Mouse (Mus musculus) embryonic facial prominence, embryonic 10.5 days (tissue): Measurements from ENCODE around the gene Birc2. TPM values are rescaled to one million over a fixed set of nuclear protein-coding genes. Genes with fewer than 3 reads are reported as not detected.

ENCODE experiments used
- DNase-seq: peaks from one replicate; pipeline ENCODE4 v3.0.0-alpha.2; 2017; ENCODE audit warnings: low spot score
- H3K27ac ChIP-seq: fragments of 300-500 bp; sonication (generic); replicated peaks from 2 replicates; pipeline ENCODE4 v1.5.1; 2016; ENCODE audit warnings: mild to moderate bottlenecking
- H3K27me3 ChIP-seq: fragments of 300-500 bp; sonication (generic); replicated peaks from 2 replicates; pipeline ENCODE4 v1.6.1; 2016; ENCODE audit warnings: low read depth, mild to moderate bottlenecking; ENCODE audit not compliant: poor library complexity, severe bottlenecking
- H3K36me3 ChIP-seq: fragments of 300-500 bp; sonication (generic); replicated peaks from 2 replicates; pipeline ENCODE4 v1.6.1; 2016; ENCODE audit warnings: mild to moderate bottlenecking, moderate library complexity
- H3K4me1 ChIP-seq: fragments of 300-500 bp; sonication (generic); 2 replicates; pipeline ENCODE4 v1.6.1; 2016
- H3K4me3 ChIP-seq: fragments of 300-500 bp; sonication (generic); 2 replicates; pipeline ENCODE4 v1.5.1; 2016; ENCODE audit warnings: mild to moderate bottlenecking, moderate library complexity
- H3K9me3 ChIP-seq: fragments of 300-500 bp; sonication (generic); 2 replicates; pipeline ENCODE4 v1.6.1; 2016; ENCODE audit warnings: mild to moderate bottlenecking
- WGBS: fragments of 180-500 bp; shearing (Covaris S2); methylation state at CpG from one replicate; pipeline ENCODE4 v1.1.7; 2016; 5-methylcytosine and 5-hydroxymethylcytosine counted together
- polyA plus RNA-seq: library from polyadenylated mRNA; unstranded; fragments of >200 nt; fragmentation: Nextera tagmentation; extraction: Ambion mirVana; gene quantifications from 2 replicates; pipeline ENCODE4 v1.2.1, GENCODE M21; 2016

Gene Birc2
- 30.3 and 35.9 TPM in 2 replicates for polyA plus RNA-seq

DNA sequence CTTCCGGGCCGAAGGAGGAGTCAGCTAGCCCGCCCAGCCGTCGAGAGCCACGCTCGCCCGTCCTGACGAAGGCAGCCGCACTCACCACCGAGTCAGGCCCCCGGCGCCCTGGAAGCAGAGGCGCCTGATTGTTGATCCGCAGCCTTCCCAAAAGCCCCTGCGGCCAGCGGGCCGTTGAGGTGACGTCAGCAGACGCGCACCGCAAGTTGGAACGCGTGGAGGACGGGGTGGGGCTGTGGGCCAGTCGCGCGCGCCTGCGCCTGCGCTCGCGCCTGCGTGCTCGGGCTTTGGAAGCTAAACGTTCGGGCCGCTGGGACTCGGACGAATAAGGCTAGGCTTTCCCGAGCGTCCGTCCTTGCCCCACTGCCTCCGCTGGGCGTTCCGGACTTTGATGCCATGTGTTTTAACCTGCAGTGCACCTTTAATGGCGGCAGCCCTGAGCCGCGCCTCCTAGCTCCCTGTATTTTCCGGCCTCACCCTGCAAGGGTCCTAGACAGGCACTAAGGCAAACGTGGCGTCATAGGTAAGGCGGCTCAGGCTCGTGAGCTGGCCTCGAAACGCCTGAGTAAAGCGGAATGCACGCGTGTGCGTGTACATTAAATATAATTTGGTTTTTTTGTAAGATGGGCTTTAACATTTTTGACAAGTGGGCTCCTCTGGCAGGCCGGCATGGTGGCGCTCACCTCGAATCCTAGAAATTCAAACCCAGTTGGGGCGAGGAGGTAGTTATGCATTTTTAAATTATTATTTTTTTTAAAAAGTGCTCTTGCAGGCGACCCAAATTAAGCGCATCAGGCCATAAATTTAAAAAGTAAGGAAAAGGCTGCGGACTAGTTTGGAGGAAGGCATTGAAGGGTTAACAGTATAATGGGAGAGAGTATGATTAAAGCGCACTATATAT is at the start of gene Birc2:
Birc2 (minus strand) TSS at position 160 of the 901 bp plus-strand sequence.
- Histone ChIP-seq H3K9me3 (no peaks in the 10 kb centered on the region), H3K4me1 (peaks cover 20% of the 10 kb centered on the region), H3K36me3 (peaks cover 25% of the 10 kb centered on the region), H3K27ac (peak within 1 kb of the TSS; percentile 95), H3K27me3 (no peaks in the 10 kb centered on the region), H3K4me3 (peak within 1 kb of the TSS; percentile 73)
- peak; percentile 98 for DNase-seq
- under 1% methylated on average over 68 of the region's 68 CpGs for WGBS

DNA sequence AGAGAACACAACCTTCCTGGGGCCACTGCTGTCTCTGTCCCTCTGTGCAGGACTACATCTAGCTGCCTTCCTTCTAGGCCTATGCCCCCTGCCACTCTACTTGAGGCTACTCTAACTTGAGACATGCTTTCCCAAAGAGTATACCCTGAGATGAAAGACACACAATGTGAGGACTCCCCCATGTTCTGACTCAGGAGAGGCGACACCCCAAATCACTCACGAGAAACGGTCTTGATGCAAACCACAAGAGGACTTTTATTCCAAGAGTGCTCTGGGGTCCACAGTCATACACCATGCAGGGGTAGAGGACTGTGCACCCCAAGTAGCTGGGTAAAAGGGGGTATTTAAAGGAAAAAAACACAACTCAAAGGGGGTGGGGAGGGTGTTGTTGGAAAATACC is 47.5 kb upstream of the Birc2 start:
- H3K27me3 ChIP-seq = no peaks in the 10 kb centered on the region
- no peak overlapping the region for H3K4me3 ChIP-seq
- DNase-seq = no peak
- WGBS = 93% methylated on average over 3 of the region's 3 CpGs
- H3K4me1 ChIP-seq = no peaks in the 10 kb centered on the region
- H3K27ac ChIP-seq = no peak overlapping the region
- H3K36me3 ChIP-seq = no peaks in the 10 kb centered on the region
- H3K9me3 ChIP-seq = peaks cover 13% of the 10 kb centered on the region

DNA sequence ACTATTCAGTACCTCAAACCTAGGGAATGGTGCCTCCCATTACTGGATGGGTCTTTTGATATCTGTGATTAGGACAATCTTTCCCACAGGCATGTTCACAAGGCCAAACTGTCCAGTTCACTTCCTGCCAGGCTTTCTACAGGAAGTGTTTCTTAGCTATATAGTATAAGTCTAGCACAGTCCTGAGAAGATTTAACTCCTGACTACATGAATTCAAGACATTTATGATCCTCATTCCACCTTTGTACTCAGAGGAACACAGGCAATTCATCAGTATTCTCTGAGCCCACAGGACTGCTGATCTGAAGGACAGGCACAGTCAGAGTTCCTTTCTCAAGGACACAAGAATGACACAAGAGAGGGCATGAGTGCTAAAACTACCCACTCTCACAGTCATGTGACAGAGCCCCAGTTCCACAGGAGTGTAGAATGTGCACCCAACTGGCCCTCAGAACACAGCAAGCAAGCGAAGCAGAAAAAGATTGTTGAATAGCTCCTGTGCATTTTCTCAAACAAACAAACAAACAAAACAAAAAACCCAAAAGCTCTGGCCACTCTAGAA is 45.5 kb upstream of the Birc2 start:
- Histone ChIP-seq H3K4me3 (no peak overlapping the region), H3K36me3 (no peaks in the 10 kb centered on the region), H3K27ac (no peak overlapping the region), H3K27me3 (no peaks in the 10 kb centered on the region), H3K4me1 (no peaks in the 10 kb centered on the region), H3K9me3 (peaks cover 13% of the 10 kb centered on the region)
- 89% methylated on average over 1 of the region's 1 CpGs for WGBS
- DNase-seq = no peak

DNA sequence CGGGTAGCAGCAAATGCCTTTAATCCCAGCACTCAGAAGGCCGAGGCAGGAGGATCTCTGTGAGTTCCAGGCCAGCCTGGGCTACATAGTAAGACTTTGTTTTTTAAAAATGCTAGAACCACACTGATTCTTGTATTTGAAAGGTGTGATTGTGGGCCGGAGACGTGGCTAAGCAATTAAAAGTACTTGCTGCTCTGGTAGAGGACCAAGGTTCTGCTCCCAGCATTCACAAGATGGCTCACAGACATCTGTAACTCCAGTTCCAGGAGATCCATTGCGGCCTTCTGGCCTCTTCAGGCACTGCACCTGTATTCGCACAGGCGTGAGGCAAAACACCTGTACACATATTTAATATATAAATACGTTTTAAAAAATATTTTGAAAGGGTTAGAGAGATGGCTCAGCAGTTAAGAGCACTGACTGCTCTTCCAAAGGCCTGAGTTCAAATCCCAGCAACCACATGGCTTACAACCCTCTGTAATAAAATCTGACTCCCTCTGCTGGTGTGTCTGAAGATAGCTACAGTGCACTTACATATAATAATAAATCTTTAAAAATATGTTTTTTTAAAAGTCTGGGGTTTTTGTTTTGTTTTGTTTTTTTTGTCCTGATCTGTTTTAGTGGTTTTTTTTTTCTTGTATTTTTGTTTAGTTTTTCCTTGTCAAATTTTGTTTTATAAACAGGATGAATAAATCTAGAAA is 36.8 kb upstream of the Birc2 start:
- peak overlapping the region; percentile 68; the same call in 1 of the 2 replicates for H3K4me3 ChIP-seq
- no peaks in the 10 kb centered on the region for H3K27me3 ChIP-seq
- 88% methylated on average over 8 of the region's 8 CpGs for WGBS
- peak; percentile 12 for DNase-seq
- H3K4me1 ChIP-seq = peaks cover 19% of the 10 kb centered on the region
- H3K9me3 ChIP-seq = no peaks in the 10 kb centered on the region
- H3K27ac ChIP-seq = peak overlapping the region; percentile 92; the same call in 1 of the 2 replicates
- no peaks in the 10 kb centered on the region for H3K36me3 ChIP-seq

DNA sequence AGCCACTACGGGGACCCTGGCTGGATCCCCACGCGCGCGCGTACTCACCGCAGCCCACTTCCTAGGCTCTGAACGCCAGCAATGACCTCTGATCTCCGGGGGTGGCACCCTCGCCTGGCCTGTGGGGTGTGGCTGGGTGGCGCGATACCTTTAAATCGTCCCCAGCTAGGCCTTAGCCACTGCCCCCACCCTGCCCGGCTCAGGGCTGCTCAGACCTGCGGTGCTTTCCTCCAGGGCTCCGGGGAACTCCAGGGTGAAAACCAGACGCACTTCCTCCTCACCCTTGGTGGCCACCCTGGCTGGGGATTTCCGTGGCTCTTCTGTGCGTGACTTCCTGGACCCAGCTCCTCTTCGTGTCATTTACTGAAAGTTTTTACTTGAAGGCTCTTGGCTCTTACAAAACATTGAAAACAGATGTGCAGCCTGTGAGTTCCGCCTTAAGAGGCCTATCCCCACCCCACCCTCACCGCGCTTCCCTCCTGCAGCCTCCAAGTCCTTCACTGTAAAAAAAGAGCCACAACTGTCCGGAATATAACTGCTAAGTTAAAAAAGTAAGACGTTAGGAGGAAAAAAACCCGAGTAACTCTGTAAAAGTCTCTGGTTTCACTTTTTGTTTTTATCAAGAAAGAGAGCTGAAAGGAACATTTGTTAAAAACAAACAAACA is 36.0 kb upstream of the Birc2 start, which contains the start of gene Birc3:
Birc3 (minus strand) TSS at position 412 of the 665 bp plus-strand sequence.
- peaks cover 19% of the 10 kb centered on the region for H3K4me1 ChIP-seq

DNA sequence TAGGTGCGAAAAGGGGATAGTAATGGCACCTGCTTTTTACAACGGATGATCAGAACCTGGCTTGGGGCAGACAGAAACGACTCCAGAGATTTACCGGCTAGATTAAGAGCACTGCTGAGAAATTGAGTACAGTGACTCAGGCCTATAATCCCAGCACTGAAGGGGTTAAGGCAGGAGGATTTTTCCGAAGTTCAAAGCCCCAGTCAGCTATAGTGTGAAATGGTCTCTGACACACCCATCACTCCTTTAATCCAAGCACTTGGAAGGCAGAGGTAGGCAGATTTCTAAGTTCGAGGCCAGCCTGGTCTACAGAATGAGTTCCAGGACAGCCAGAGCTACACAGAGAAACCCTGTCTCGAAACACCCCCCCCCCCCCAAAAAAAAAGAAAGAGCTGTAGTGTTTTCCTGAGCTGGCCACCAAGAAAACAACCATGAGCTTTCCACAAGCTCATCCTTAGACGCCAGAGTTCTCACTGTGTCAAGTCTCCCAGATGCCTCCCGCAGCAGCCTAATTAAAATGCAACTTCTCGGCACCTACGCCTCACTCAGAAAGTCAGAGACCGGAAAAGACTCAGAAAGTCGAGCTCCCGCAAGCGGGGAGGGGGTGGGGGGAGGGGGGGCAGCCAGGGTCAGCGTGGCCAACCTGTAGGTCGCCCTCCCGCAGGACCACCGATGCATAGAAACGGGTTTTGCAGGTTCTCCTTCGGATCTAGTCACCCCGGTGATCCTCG is 35.3 kb upstream of the Birc2 start:
- no peaks in the 10 kb centered on the region; the same call in 1 of the 2 replicates for H3K36me3 ChIP-seq
- peaks cover 19% of the 10 kb centered on the region for H3K4me1 ChIP-seq
- H3K9me3 ChIP-seq = peaks cover 4% of the 10 kb centered on the region; the same call in 1 of the 2 replicates
- H3K27ac ChIP-seq = peak overlapping the region; percentile 92
- H3K4me3 ChIP-seq = peak overlapping the region; percentile 68
- no peaks in the 10 kb centered on the region for H3K27me3 ChIP-seq
- DNase-seq = peak; percentile 69
- 16% methylated on average over 23 of the region's 23 CpGs for WGBS

More for the DNA sequence above, 36.0 kb upstream of the Birc2 start, which contains the start of gene Birc3:
- peak within 1 kb of the TSS; percentile 92 for H3K27ac ChIP-seq
- H3K36me3 ChIP-seq = no peaks in the 10 kb centered on the region
- peak within 1 kb of the TSS; percentile 68 for H3K4me3 ChIP-seq
- no peaks in the 10 kb centered on the region for H3K27me3 ChIP-seq
- no peaks in the 10 kb centered on the region for H3K9me3 ChIP-seq
- peak; percentile 73 for DNase-seq
- WGBS = 5% methylated on average over 26 of the region's 26 CpGs

DNA sequence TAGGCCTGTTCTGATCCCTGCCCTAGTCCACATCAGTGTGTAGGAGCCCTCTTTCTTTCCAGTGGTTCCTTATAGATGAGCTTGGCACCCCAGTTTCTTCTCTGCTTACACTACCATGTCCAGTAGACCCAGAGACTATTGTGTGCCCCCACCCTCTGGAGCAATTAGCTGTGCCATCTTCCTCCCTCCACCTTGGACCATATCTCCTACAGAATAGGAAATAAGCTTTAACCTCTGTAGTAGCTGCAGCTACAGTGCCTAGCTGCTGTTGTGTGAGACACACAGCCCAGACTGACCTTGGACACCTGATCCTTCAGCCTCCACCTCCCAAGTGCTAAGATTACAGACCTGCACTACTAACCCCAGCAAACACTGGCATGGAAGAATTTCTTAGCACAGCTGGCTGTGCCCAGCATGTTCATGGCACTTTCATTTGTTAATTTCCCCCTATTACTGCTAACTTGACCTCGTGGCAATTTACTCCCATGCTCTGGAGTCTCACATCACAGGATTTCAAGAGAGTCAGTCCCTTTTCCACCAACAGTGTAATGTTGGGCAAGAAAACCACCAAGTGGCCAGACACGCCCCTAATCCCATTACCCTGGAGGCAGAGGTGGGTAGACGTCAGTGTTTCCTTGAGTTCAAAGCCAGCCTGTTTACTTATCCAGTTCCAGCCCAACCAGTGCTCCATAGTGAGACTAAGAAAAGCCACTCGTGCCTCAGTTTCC is 34.6 kb upstream of the Birc2 start:
- no peaks in the 10 kb centered on the region for H3K27me3 ChIP-seq
- H3K36me3 ChIP-seq = no peaks in the 10 kb centered on the region; the same call in 1 of the 2 replicates
- peak; percentile 11 for DNase-seq
- peaks cover 19% of the 10 kb centered on the region for H3K4me1 ChIP-seq
- WGBS = 48% methylated on average over 4 of the region's 4 CpGs
- no peak overlapping the region for H3K27ac ChIP-seq
- peaks cover 4% of the 10 kb centered on the region; the same call in 1 of the 2 replicates for H3K9me3 ChIP-seq
- peak overlapping the region; percentile 68; the same call in 1 of the 2 replicates for H3K4me3 ChIP-seq

DNA sequence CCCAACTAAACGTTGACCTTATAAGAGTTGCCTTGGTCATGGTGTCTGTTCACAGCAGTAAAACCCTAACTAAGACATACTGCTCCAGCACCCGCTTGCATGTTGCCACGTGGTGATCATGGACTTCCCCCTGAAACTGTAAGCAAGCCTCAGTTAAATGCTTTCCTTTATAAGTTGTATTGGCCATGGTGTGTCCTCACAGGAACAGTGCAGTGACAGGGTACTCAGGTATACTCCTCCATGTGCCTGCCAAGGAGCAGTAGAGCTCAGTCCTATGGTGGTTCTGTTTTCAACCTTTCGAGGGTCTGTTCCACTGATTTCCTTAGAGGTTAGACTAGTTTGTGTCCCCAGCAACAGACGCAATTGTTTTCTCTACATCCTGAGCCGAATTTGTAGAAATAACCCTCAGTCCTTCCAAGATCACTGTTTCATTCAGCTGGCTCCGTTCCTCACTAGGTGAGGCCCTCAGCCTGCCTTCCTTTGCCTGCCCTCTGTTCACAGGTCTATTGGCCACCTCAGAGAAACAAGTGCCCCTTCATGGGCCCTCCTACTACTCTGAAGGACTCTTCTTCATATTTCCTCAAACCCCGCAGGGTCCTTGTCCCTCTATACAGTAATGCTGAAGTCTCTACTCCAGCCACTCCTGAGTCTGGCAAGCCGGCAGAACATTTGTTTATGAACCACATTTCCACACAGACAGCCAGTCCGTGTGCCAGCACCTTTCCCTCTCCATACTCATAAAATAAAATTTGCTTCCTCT is 33.9 kb upstream of the Birc2 start:
- peaks cover 4% of the 10 kb centered on the region; the same call in 1 of the 2 replicates for H3K9me3 ChIP-seq
- H3K4me3 ChIP-seq = no peak overlapping the region
- DNase-seq = no peak
- no peaks in the 10 kb centered on the region for H3K27me3 ChIP-seq
- H3K4me1 ChIP-seq = peaks cover 19% of the 10 kb centered on the region
- WGBS = 92% methylated on average over 10 of the region's 10 CpGs
- no peak overlapping the region for H3K27ac ChIP-seq
- no peaks in the 10 kb centered on the region; the same call in 1 of the 2 replicates for H3K36me3 ChIP-seq

DNA sequence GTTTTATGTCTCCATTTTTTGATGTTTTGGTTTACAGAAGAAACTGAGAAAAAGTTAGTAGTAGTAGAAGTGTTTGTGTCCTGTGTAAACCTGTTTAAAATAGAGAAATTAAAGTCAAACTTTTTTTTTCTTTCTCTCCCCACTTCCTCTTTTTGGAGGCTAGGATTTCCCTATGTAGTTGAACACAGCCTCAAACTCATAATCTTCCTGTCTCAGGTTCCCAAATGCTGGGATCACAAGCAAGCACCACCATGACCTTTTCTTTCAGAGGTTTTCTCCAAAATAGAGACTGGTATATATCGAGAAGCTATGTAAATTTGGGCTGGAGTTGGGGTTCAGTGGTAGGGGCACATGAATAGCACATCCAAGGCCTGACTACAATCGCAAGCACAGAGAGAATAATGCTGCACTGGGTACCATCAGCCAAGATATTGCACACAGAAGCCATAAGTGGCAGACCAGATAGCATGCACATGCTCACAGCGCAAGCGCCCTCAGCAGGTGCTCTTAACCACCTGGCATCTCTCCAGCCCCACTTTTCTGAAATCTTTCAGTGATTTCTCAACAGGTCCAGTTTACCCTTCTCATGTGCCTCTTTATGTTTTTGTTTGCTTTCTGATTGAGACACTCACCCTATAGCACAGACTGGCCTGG is 32.1 kb upstream of the Birc2 start:
- H3K4me3 ChIP-seq = no peak overlapping the region
- H3K27me3 ChIP-seq = no peaks in the 10 kb centered on the region
- no peak for DNase-seq
- H3K9me3 ChIP-seq = peaks cover 4% of the 10 kb centered on the region; the same call in 1 of the 2 replicates
- WGBS = 95% methylated on average over 4 of the region's 4 CpGs
- no peak overlapping the region for H3K27ac ChIP-seq
- no peaks in the 10 kb centered on the region; the same call in 1 of the 2 replicates for H3K36me3 ChIP-seq
- H3K4me1 ChIP-seq = peaks cover 19% of the 10 kb centered on the region

DNA sequence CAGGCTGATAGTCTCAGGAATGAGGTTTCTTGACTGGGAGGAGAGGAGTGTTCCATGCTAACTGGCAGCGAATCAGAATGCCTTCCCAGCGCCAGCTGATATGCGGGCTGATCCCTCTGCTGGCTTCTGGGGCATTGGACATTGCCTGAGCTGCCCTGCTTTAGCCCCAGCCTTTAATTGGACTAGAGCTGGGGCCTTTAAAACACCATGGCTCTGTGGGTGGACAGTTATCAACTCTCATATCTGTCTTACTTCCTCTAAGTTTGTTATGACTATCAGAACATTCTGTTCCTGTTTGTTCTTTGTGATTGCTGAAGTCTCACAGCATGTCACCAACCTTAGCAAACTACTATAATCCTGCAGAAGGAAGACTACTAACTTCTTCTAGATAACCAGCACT is 31.1 kb upstream of the Birc2 start:
- no peak for DNase-seq
- Histone ChIP-seq H3K9me3 (peaks cover 4% of the 10 kb centered on the region; the same call in 1 of the 2 replicates), H3K4me1 (peaks cover 17% of the 10 kb centered on the region), H3K4me3 (no peak overlapping the region), H3K36me3 (no peaks in the 10 kb centered on the region; the same call in 1 of the 2 replicates), H3K27ac (no peak overlapping the region), H3K27me3 (no peaks in the 10 kb centered on the region)
- 92% methylated on average over 3 of the region's 3 CpGs for WGBS
